Mouse (Mus musculus) midbrain, embryonic 10.5 days (tissue): Measurements from ENCODE around the gene Rhbdf2. TPM values are rescaled to one million over a fixed set of nuclear protein-coding genes. Genes with fewer than 3 reads are reported as not detected.
"Not testable (repeated sequence)": the region's sequence is repeated elsewhere in the genome, so short reads cannot be mapped to it uniquely, and the experiment has no call there.

Source experiments
- DNase-seq: peaks from one replicate; pipeline ENCODE4 v3.0.0-alpha.2; 2017; ENCODE audit warnings: low spot score
- H3K27ac ChIP-seq: fragments of 300-500 bp; sonication (generic); replicated peaks from 2 replicates; pipeline ENCODE4 v1.5.1; 2016; ENCODE audit warnings: mild to moderate bottlenecking
- H3K27me3 ChIP-seq: fragments of 300-500 bp; sonication (generic); 2 replicates; pipeline ENCODE4 v1.6.1; 2016; ENCODE audit warnings: low read depth, mild to moderate bottlenecking; ENCODE audit not compliant: poor library complexity, severe bottlenecking
- H3K36me3 ChIP-seq: fragments of 300-500 bp; sonication (generic); 2 replicates; pipeline ENCODE4 v1.6.1; 2016; ENCODE audit warnings: mild to moderate bottlenecking, moderate library complexity
- H3K4me1 ChIP-seq: fragments of 300-500 bp; sonication (generic); 2 replicates; pipeline ENCODE4 v1.6.1; 2016
- H3K4me3 ChIP-seq: fragments of 300-500 bp; sonication (generic); 2 replicates; pipeline ENCODE4 v1.5.1; 2016; ENCODE audit warnings: mild to moderate bottlenecking, moderate library complexity
- H3K9me3 ChIP-seq: fragments of 300-500 bp; sonication (generic); replicated peaks from 2 replicates; pipeline ENCODE4 v1.6.1; 2016; ENCODE audit warnings: mild to moderate bottlenecking
- WGBS: fragments of 180-500 bp; shearing (Covaris S2); methylation state at CpG from one replicate; pipeline ENCODE4 v1.1.7; 2016; 5-methylcytosine and 5-hydroxymethylcytosine counted together
- polyA plus RNA-seq: library from polyadenylated mRNA; unstranded; fragments of >200 nt; fragmentation: Nextera tagmentation; extraction: Ambion mirVana; gene quantifications from 2 replicates; pipeline ENCODE4 v1.2.1, GENCODE M21; 2016

Gene Rhbdf2
- polyA plus RNA-seq, 1 experiment from 2014 or later, result 3.3 TPM

DNA sequence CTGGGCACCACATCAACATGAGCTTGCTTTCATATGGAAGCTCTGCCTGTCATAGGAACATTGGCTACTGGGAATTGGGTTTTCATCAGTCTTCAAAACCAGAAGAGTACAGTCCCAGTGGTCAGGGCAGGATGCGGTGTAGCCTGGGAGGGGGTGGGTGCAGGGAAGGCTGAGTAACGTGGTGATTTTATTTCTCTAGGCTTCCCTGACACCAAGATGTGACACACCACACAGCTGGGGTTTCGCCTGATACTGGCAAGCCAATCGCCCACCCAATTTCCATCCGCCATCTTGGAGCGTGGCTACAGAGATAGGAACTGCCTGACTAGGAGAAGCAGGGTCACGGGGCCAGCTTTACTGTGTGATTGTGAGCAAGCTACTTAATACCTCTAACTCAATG is 8.2 kb downstream of the Rhbdf2 start:
- no peaks in the 10 kb centered on the region for H3K36me3 ChIP-seq
- H3K27me3 ChIP-seq, result peaks cover 35% of the 10 kb centered on the region
- 92% methylated on average over 7 of the region's 7 CpGs for WGBS
- no peak for DNase-seq
- no peak overlapping the region for H3K4me3 ChIP-seq
- peaks cover 52% of the 10 kb centered on the region for H3K4me1 ChIP-seq
- no peaks in the 10 kb centered on the region for H3K9me3 ChIP-seq
- H3K27ac ChIP-seq, result no peak overlapping the region

DNA sequence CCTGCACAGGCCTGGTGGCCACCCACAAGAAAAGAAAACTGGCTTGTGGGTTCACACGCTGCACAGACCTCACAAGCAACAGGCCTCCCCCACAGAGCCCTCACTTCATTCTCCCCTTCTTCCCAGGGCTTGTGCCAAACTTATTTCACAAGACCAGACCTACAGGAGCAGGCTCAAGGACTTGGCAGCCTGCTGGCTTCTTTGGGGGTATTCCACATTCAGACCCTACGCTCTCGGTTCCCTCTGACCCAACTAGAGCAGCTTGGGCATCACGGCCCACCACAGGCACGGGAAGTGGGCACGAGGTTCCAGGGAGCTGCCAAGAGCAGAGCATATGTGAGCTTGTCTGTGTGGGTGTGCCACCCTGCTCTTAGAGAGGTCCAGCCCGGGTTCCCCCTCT is 9.2 kb downstream of the Rhbdf2 start:
- H3K4me1 ChIP-seq, result peaks cover 42% of the 10 kb centered on the region

GRCm38 (mm10) chr11:116616438-116617118 is 10.2 kb downstream of the Rhbdf2 start:
- Histone ChIP-seq H3K4me3 (no peak overlapping the region), H3K9me3 (no peaks in the 10 kb centered on the region), H3K27me3 (peaks cover 14% of the 10 kb centered on the region), H3K36me3 (no peaks in the 10 kb centered on the region), H3K4me1 (peaks cover 36% of the 10 kb centered on the region), H3K27ac (peak overlapping the region; percentile 55; the same call in 1 of the 2 replicates)
- WGBS, result 72% methylated on average over 10 of the region's 10 CpGs
- no peak for DNase-seq

More for the DNA sequence above, 9.2 kb downstream of the Rhbdf2 start:
- WGBS, result 87% methylated on average over 7 of the region's 7 CpGs
- H3K27ac ChIP-seq, result 0 out of 2 replicates have a peak overlapping the region, but pooled peaks have one; percentile 7
- H3K36me3 ChIP-seq, result no peaks in the 10 kb centered on the region
- no peaks in the 10 kb centered on the region for H3K9me3 ChIP-seq
- H3K27me3 ChIP-seq, result peaks cover 25% of the 10 kb centered on the region
- H3K4me3 ChIP-seq, result no peak overlapping the region
- DNase-seq, result no peak

GRCm38 (mm10) chr11:116615735-116616437 is 10.9 kb downstream of the Rhbdf2 start:
- Histone ChIP-seq H3K4me1 (peaks cover 29% of the 10 kb centered on the region), H3K27me3 (peaks cover 7% of the 10 kb centered on the region), H3K4me3 (0 out of 2 replicates have a peak overlapping the region, but pooled peaks have one; percentile 1), H3K36me3 (no peaks in the 10 kb centered on the region), H3K27ac (peak overlapping the region; percentile 55; the same call in 1 of the 2 replicates), H3K9me3 (no peaks in the 10 kb centered on the region)
- 57% methylated on average over 15 of the region's 15 CpGs for WGBS
- no peak for DNase-seq

GRCm38 (mm10) chr11:116613234-116613633 is 13.6 kb downstream of the Rhbdf2 start:
- Histone ChIP-seq H3K36me3 (no peaks in the 10 kb centered on the region), H3K27me3 (no peaks in the 10 kb centered on the region; the same call in 1 of the 2 replicates), H3K9me3 (no peaks in the 10 kb centered on the region), H3K4me1 (peaks cover 31% of the 10 kb centered on the region), H3K4me3 (no peak overlapping the region), H3K27ac (no peak overlapping the region)
- no peak for DNase-seq
- 90% methylated on average over 6 of the region's 6 CpGs for WGBS

- Histone ChIP-seq H3K4me3 (no peak overlapping the region), H3K4me1 (peaks cover 31% of the 10 kb centered on the region), H3K36me3 (no peaks in the 10 kb centered on the region), H3K27ac (no peak overlapping the region), H3K9me3 (no peaks in the 10 kb centered on the region), H3K27me3 (no peaks in the 10 kb centered on the region; the same call in 1 of the 2 replicates)
- 92% methylated on average over 1 of the region's 1 CpGs for WGBS
- DNase-seq, result no peak
Observed at GRCm38 (mm10) chr11:116612554-116612953, 14.3 kb downstream of the Rhbdf2 start.

- Histone ChIP-seq H3K27ac (no peak overlapping the region), H3K4me1 (peaks cover 31% of the 10 kb centered on the region), H3K4me3 (no peak overlapping the region), H3K27me3 (no peaks in the 10 kb centered on the region), H3K9me3 (no peaks in the 10 kb centered on the region), H3K36me3 (no peaks in the 10 kb centered on the region)
- no peak for DNase-seq
- WGBS, result 94% methylated on average over 9 of the region's 9 CpGs
Observed at GRCm38 (mm10) chr11:116611883-116612282, 14.9 kb downstream of the Rhbdf2 start.

DNA sequence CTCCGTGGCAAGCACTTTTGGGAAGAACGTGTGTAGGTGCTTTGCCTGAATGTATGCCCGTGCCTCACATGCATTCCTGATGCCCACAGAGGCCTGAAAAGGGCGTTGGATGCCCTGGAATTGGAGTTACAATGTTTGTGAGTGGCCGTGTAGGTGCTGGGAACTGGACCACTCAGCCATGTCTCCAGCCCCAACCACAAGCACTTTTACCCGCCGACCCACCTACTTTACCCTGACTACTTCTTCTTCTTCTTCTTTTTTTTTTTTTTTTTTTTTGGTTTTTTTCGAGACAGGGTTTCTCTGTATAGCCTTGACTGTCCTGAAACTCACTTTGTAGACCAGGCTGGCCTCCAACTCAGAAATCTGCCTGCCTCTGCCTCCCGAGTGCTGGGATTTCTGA is 15.7 kb downstream of the Rhbdf2 start:
- H3K36me3 ChIP-seq, H3K27ac ChIP-seq, H3K27me3 ChIP-seq, H3K4me3 ChIP-seq, H3K9me3 ChIP-seq, DNase-seq: not testable (repeated sequence)
- peaks cover 24% of the 10 kb centered on the region for H3K4me1 ChIP-seq
- WGBS, result 88% methylated on average over 9 of the region's 9 CpGs

- Histone ChIP-seq H3K4me3 (no peak overlapping the region), H3K27ac (no peak overlapping the region), H3K36me3 (no peaks in the 10 kb centered on the region), H3K9me3 (no peaks in the 10 kb centered on the region), H3K4me1 (0 out of 2 replicates have a peak, but pooled peaks cover 15% of the 10 kb centered on the region), H3K27me3 (no peaks in the 10 kb centered on the region)
- DNase-seq, result no peak
- 90% methylated on average over 15 of the region's 15 CpGs for WGBS
Observed at GRCm38 (mm10) chr11:116609965-116610630, 16.7 kb downstream of the Rhbdf2 start.

DNA sequence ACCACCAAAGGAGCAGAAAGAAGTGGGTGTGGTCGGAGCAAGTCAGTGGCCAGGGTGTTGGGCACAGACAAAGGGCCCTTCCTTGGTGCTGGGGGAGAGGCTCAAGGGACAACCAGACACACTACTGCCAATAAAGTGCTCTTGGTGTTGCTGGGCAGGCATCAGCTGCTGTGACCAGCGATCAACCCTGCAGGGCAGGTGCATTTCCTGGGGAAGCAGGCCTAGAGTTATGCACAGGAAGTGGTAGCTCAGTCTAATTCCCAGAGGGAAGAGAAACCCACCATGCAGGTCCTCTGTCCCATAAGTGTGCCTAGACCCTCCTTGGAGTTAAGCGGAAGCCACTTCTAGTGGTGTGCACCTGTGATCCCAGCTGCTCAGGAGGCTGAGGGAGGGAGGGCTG is 19.1 kb downstream of the Rhbdf2 start:
- Histone ChIP-seq H3K36me3 (no peaks in the 10 kb centered on the region), H3K9me3 (no peaks in the 10 kb centered on the region), H3K4me3 (no peak overlapping the region), H3K4me1 (0 out of 2 replicates have a peak, but pooled peaks cover 15% of the 10 kb centered on the region), H3K27me3 (no peaks in the 10 kb centered on the region), H3K27ac (no peak overlapping the region)
- WGBS, result 93% methylated on average over 3 of the region's 3 CpGs
- no peak for DNase-seq

- Histone ChIP-seq H3K4me1 (0 out of 2 replicates have a peak, but pooled peaks cover 4% of the 10 kb centered on the region), H3K4me3 (no peak overlapping the region), H3K27ac (no peak overlapping the region), H3K27me3 (no peaks in the 10 kb centered on the region), H3K36me3 (no peaks in the 10 kb centered on the region), H3K9me3 (no peaks in the 10 kb centered on the region)
- 91% methylated on average over 12 of the region's 12 CpGs for WGBS
- DNase-seq, result no peak
Observed at GRCm38 (mm10) chr11:116604097-116604496, 22.7 kb downstream of the Rhbdf2 start.

DNA sequence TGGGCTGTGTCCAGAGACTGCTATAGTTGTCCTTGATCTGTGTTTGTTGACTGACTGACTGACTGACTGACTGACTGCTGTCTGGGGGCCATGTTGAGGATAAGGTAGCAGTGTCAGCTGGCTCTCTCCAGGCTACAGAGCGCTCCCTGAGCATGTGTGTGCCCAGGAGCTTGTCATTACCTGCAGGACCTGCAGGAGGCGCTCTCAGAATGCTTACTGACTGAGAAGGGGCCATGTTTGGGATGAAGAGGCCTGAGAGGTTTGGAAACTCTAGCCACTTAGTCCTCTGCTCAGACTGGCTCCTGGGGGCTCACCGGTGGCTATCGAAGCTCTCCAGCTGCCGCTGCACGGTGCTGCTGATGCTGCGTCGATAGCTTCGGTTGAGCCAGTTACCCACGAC is 23.5 kb downstream of the Rhbdf2 start:
- DNase-seq, result no peak
- H3K9me3 ChIP-seq, result no peaks in the 10 kb centered on the region
- WGBS, result 89% methylated on average over 10 of the region's 10 CpGs
- no peaks in the 10 kb centered on the region for H3K27me3 ChIP-seq
- H3K36me3 ChIP-seq, result no peaks in the 10 kb centered on the region
- no peaks in the 10 kb centered on the region for H3K4me1 ChIP-seq
- H3K27ac ChIP-seq, result no peak overlapping the region
- H3K4me3 ChIP-seq, result no peak overlapping the region
